Mouse (Mus musculus) limb, embryonic 14.5 days (tissue): ENCODE measurements around the gene Dusp5. TPM values are rescaled to one million over a fixed set of nuclear protein-coding genes. Genes with fewer than 3 reads are reported as not detected.

Experiments used
- ATAC-seq: fragments of 200-750 bp; cut with Nextera tagmentation; 2 replicates; pipeline ENCODE4 v1.8.0; 2017; ENCODE audit warnings: low read depth, moderate number of reproducible peaks, moderate TSS enrichment; ENCODE audit not compliant: low FRiP score
- DNase-seq: peaks from one replicate; pipeline ENCODE4 v3.0.0-alpha.2; 2015; ENCODE audit warnings: low spot score
- H3K27ac ChIP-seq: fragments of 300-500 bp; sonication (generic); replicated peaks from 2 replicates; pipeline ENCODE4 v1.5.1; 2014; ENCODE audit warnings: low read depth, mild to moderate bottlenecking, low read length, moderate library complexity, mixed read lengths
- H3K27me3 ChIP-seq: fragments of 300-500 bp; sonication (generic); 2 replicates; pipeline ENCODE4 v1.6.1; 2014; ENCODE audit warnings: low read length, mixed read lengths; ENCODE audit not compliant: control insufficient read depth, insufficient read depth
- H3K36me3 ChIP-seq: fragments of 300-500 bp; sonication (generic); 2 replicates; pipeline ENCODE4 v1.6.1; 2014; ENCODE audit warnings: mild to moderate bottlenecking, low read length, moderate library complexity, mixed read lengths; ENCODE audit not compliant: control insufficient read depth, insufficient read depth
- H3K4me1 ChIP-seq: fragments of 300-500 bp; sonication (generic); 2 replicates; pipeline ENCODE4 v1.6.1; 2014; ENCODE audit warnings: antibody characterized with exemption, low read length, mixed read lengths; ENCODE audit not compliant: control insufficient read depth, insufficient read depth
- H3K4me2 ChIP-seq: fragments of 300-500 bp; sonication (generic); replicated peaks from 2 replicates; pipeline ENCODE4 v1.6.1; 2014; ENCODE audit warnings: low read depth, mild to moderate bottlenecking, low read length, moderate library complexity; ENCODE audit not compliant: severe bottlenecking
- H3K4me3 ChIP-seq: fragments of 300-500 bp; sonication (generic); replicated peaks from 2 replicates; pipeline ENCODE4 v1.5.1; 2014; ENCODE audit warnings: low read length
- H3K9ac ChIP-seq: fragments of 300-500 bp; sonication (generic); 2 replicates; pipeline ENCODE4 v1.6.1; 2014; ENCODE audit warnings: mild to moderate bottlenecking, low read depth, low read length, moderate library complexity; ENCODE audit not compliant: severe bottlenecking
- H3K9me3 ChIP-seq: fragments of 300-500 bp; sonication (generic); 2 replicates; pipeline ENCODE4 v1.6.1; 2016; ENCODE audit warnings: low read length; ENCODE audit not compliant: control insufficient read depth
- POLR2A ChIP-seq: fragments of 200-500 bp; IDR thresholded peaks from 2 replicates; pipeline ENCODE4 v1.8.0; 2012; ENCODE audit warnings: inconsistent platforms, mild to moderate bottlenecking, moderate library complexity, borderline replicate concordance; ENCODE audit not compliant: insufficient read depth, insufficient read length; ENCODE audit errors: extremely low read depth
- WGBS: fragments of 180-500 bp; shearing (Covaris S2); extraction: QIAGEN DNeasy Blood & Tissue Kit; methylation state at CpG from one replicate; pipeline ENCODE4 v1.1.7; 2014; 5-methylcytosine and 5-hydroxymethylcytosine counted together
- polyA plus RNA-seq, 2 experiments: library from polyadenylated mRNA; depleted of rRNA in 1 of 2; stranded (reverse) in 1 of 2; unstranded in 1 of 2; fragments of >200 nt; fragmentation: Nextera tagmentation in 1 of 2; extraction: Ambion mirVana in 1 of 2; gene quantifications; 2 replicates each; pipeline versions ENCODE4 v1.2.1 to v1.2.3; 2012 to 2014

Dusp5 gene
- polyA plus RNA-seq, 2 experiments = 1.9 to 2.2 TPM

DNA sequence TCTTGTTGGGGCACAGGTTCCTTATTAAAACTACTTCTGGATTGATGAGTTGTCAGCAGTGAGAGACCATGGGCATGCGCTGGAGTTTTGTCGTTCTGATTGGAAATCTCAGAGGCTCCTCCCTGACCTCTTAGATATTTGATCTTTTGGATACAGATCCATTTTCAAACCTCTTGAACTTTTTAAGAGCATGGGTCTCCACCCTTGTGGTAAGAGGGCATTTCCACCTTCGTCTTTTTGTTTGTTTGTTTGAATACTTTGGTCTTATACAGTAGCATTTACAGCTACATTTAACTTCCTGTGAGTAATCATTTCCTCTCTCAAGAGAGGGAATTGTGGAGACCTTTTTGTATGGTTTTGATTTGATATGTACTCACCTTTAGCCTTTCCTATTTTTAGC lies 10.4 kb downstream of the Dusp5 start:
- 72% methylated on average over 3 of the region's 3 CpGs for WGBS
- no peak for TF ChIP-seq POLR2A
- H3K9ac ChIP-seq = no peak overlapping the region
- H3K4me2 ChIP-seq = no peak overlapping the region
- no peak overlapping the region for H3K4me3 ChIP-seq
- H3K9me3 ChIP-seq = no peaks in the 10 kb centered on the region
- no peaks in the 10 kb centered on the region for H3K27me3 ChIP-seq
- H3K4me1 ChIP-seq = no peaks in the 10 kb centered on the region
- H3K36me3 ChIP-seq = no peaks in the 10 kb centered on the region
- DNase-seq (no peak), ATAC-seq (no peak)
- no peak overlapping the region for H3K27ac ChIP-seq

DNA sequence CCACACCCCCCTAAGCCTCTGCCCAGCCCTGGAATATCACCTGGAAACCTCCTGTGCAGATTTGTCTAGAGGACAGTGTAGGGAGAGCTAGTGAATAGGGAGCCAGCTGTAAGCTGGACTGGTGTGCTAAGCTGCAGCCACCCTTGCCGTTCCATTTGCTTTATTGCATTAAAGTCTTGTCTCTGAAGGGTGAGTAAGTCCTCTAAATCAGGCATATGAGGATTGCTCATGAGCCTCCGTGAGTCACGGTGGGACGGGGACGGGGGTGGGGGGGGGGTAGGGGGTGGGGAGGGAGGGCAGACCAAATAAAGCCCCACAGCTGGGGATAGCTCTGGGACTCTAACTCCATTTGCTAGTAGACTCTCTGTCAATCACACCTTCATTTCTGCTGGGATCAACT lies 14.7 kb downstream of the Dusp5 start:
- WGBS = 20% methylated on average over 5 of the region's 5 CpGs
- TF ChIP-seq POLR2A = no peak
- Histone ChIP-seq H3K36me3 (no peaks in the 10 kb centered on the region), H3K27ac (no peak overlapping the region), H3K9me3 (no peaks in the 10 kb centered on the region), H3K9ac (no peak overlapping the region), H3K4me3 (no peak overlapping the region), H3K4me2 (no peak overlapping the region), H3K27me3 (no peaks in the 10 kb centered on the region), H3K4me1 (no peaks in the 10 kb centered on the region)
- no peak for ATAC-seq
- DNase-seq = no peak

DNA sequence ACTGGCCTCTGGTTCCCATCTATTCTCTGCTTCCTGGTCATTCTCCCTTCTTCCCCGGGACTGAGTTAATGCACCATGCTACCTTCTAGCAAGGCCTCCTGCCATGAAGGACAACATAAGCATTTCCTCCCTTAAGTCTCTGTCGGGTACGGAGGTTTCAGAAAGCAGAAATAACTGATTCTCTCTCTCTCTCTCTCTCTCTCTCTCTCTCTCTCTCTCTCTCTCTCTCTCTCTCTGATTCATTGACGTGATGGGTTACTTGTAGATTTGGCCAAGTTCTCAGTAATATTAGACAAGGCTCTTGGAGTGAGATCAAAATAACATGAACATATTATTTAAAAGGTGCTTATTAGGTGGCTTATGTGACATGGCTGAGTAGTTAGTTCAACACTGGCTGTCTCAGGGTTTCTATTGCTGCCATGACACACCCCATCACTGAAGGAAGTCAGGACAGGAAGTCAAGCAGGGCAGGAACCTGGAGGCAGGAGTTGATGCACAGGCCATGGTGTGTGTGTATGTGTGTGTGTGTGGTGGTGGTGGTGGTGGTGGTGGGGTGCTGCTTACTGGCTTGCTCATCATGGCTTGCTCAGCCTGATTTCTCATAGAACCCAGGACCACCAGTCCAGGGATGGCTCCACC lies 16.1 kb downstream of the Dusp5 start:
- Histone ChIP-seq H3K9ac (no peak overlapping the region), H3K4me1 (no peaks in the 10 kb centered on the region), H3K27ac (no peak overlapping the region), H3K4me3 (no peak overlapping the region), H3K9me3 (no peaks in the 10 kb centered on the region), H3K4me2 (no peak overlapping the region), H3K36me3 (no peaks in the 10 kb centered on the region), H3K27me3 (no peaks in the 10 kb centered on the region)
- no peak for TF ChIP-seq POLR2A
- no peak for DNase-seq
- 65% methylated on average over 4 of the region's 4 CpGs for WGBS
- ATAC-seq = no peak

DNA sequence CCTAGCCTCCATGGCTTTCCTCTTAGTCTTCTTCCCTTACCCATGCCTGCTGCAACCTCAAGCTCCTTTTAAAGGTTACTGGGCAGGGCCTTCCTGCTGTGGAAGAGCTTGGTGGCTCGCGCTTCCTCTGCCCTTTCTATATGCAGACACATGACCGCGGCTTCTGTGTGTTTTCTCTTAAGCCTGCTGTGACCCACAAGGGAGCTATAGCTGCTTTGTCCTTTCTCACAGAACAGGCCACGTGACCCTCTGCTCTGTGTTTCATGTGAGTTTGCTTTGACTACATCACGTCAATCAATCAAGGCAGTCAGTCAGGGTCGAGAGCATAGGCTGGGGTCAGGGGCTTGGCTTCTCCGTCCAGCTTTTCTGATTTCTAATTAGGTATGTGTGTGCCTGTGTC lies 18.7 kb downstream of the Dusp5 start:
- no peak for ATAC-seq

DNA sequence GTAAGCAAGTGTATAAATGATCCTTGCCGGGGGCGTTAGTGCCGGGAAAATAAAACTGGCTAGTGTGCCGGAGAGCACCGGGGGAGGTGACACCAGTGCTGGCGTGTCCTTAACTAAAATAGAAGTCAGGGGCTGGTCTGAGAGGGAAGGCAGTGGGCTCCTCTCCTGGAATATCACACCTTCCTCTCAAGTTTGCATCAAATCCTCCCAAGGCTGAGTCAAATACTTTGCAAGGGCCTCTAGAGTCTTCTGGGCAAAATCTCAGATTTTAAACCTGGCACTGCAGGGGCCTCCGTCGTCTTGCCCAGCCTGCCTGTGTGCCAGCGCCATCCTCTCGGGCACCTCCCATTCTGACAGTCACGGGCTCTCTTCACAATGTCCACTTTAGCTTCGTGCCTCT lies 22.1 kb downstream of the Dusp5 start:
- ATAC-seq (no peak), DNase-seq (no peak)
- Histone ChIP-seq H3K4me3 (no peak overlapping the region), H3K9me3 (no peaks in the 10 kb centered on the region), H3K27me3 (no peaks in the 10 kb centered on the region), H3K4me1 (no peaks in the 10 kb centered on the region; the same call in 1 of the 2 replicates), H3K9ac (no peak overlapping the region), H3K36me3 (no peaks in the 10 kb centered on the region), H3K27ac (no peak overlapping the region), H3K4me2 (no peak overlapping the region)
- TF ChIP-seq POLR2A = no peak
- WGBS = 75% methylated on average over 12 of the region's 12 CpGs

More for the DNA sequence above, 18.7 kb downstream of the Dusp5 start:
- no peaks in the 10 kb centered on the region for H3K27me3 ChIP-seq
- H3K4me3 ChIP-seq = no peak overlapping the region
- no peaks in the 10 kb centered on the region for H3K4me1 ChIP-seq
- DNase-seq = no peak
- no peak overlapping the region for H3K4me2 ChIP-seq
- H3K9me3 ChIP-seq = no peaks in the 10 kb centered on the region
- no peak overlapping the region for H3K27ac ChIP-seq
- H3K9ac ChIP-seq = no peak overlapping the region
- WGBS = 56% methylated on average over 8 of the region's 8 CpGs
- no peak for TF ChIP-seq POLR2A
- no peaks in the 10 kb centered on the region for H3K36me3 ChIP-seq
